Mouse (Mus musculus) heart, postnatal 0 days (tissue): ENCODE results near the gene Elavl1.

Source experiments
- CTCF ChIP-seq: IDR thresholded peaks from 2 replicates; pipeline ENCODE4 v1.5.1; 2016; ENCODE audit warnings: antibody characterized with exemption, control low read depth, low read depth
- EP300 ChIP-seq: IDR thresholded peaks from 2 replicates; pipeline ENCODE4 v1.6.1; 2016; ENCODE audit warnings: antibody characterized with exemption, low read depth

GRCm38 (mm10) chr8:4239193-4239890, 85.9 kb downstream of the Elavl1 start:
- TF ChIP-seq CTCF: no peak
- TF ChIP-seq EP300: no peak
